Mouse (Mus musculus) naive thymus-derived CD4-positive, alpha-beta T cell, adult 2 months (primary cell): ENCODE measurements around the gene Creb5.

Experiments used
- DNase-seq: peaks from one replicate; pipeline ENCODE4 v3.0.0-alpha.2; 2011; ENCODE audit warnings: low read depth

Creb5 gene

GRCm38 (mm10) chr6:53319543-53320325, 32.7 kb downstream of the Creb5 start:
- no peak for DNase-seq

- DNase-seq = no peak
These were observed 50.3 kb downstream of the Creb5 start for GRCm38 (mm10) chr6:53337398-53337797.

- DNase-seq = no peak
These were observed 65.4 kb downstream of the Creb5 start for GRCm38 (mm10) chr6:53352311-53352960.

GRCm38 (mm10) chr6:53356328-53356727, 69.3 kb downstream of the Creb5 start:
- DNase-seq = no peak

GRCm38 (mm10) chr6:53363535-53363934, 76.5 kb downstream of the Creb5 start:
- no peak for DNase-seq

- no peak for DNase-seq
These were observed 76.9 kb downstream of the Creb5 start for GRCm38 (mm10) chr6:53363981-53364391.

GRCm38 (mm10) chr6:53369147-53369546, 82.1 kb downstream of the Creb5 start:
- no peak for DNase-seq

GRCm38 (mm10) chr6:53369928-53370327, 82.9 kb downstream of the Creb5 start:
- peak; percentile 7 for DNase-seq

GRCm38 (mm10) chr6:53371962-53372361, 84.9 kb downstream of the Creb5 start:
- DNase-seq = no peak

GRCm38 (mm10) chr6:53374315-53374941, 87.4 kb downstream of the Creb5 start:
- no peak for DNase-seq

- peak; percentile 12 for DNase-seq
These were observed 102.2 kb downstream of the Creb5 start for GRCm38 (mm10) chr6:53389277-53389676.

GRCm38 (mm10) chr6:53390413-53390812, 103.3 kb downstream of the Creb5 start:
- no peak for DNase-seq

GRCm38 (mm10) chr6:53394026-53394425, 107.0 kb downstream of the Creb5 start:
- no peak for DNase-seq

GRCm38 (mm10) chr6:53395208-53395607, 108.1 kb downstream of the Creb5 start:
- DNase-seq = no peak

- DNase-seq = no peak
These were observed 109.4 kb downstream of the Creb5 start for GRCm38 (mm10) chr6:53396421-53396820.

GRCm38 (mm10) chr6:53397797-53398196, 110.7 kb downstream of the Creb5 start:
- DNase-seq = no peak

GRCm38 (mm10) chr6:53398297-53399140, 111.4 kb downstream of the Creb5 start:
- DNase-seq = peak; percentile 16

GRCm38 (mm10) chr6:53401364-53401763, 114.3 kb downstream of the Creb5 start:
- DNase-seq = no peak

- peak; percentile 48 for DNase-seq
These were observed 115.5 kb downstream of the Creb5 start for GRCm38 (mm10) chr6:53402551-53402950.

GRCm38 (mm10) chr6:53409183-53409582, 122.1 kb downstream of the Creb5 start:
- no peak for DNase-seq

- DNase-seq = no peak
These were observed 134.3 kb downstream of the Creb5 start for GRCm38 (mm10) chr6:53421345-53421744.

GRCm38 (mm10) chr6:53429368-53429767, 142.3 kb downstream of the Creb5 start:
- no peak for DNase-seq
